26 mouse cellular contexts compared by ENCODE assay signal in the genomic region with DNA sequence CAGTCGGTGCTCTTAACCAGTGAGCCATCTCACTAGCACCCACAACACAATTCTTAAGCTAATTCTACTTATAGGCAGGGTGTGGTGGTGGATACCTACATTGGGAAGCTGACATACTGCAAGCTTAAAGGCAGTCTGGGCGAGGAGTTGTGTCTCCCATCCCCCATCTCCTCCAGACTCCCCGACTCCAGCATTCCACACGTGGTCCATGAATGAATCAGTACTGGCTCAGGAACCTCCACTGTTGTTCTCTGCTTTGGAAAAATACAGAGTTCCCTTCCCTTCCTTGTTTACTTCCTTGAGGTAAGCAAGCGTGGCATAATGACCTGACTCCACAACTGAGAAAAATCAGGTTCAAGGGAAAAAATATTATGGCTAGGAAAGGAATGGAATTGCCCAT. TPM values are rescaled to one million over a fixed set of nuclear protein-coding genes. Genes with fewer than 3 reads are reported as not detected.
A peak's percentile ranks its signal among the peaks of the same experiment; 100 is the strongest.
DNase-seq lines count a peak whose midpoint lies in the region; TF ChIP-seq lines count a peak whose summit lies in the region.
"Had no signal": no experiment of that assay in that cellular context is flagged by ENCODE, and none has a peak within 500 bp of the region (broad histone marks: within the 10 kb centered on the region; RNA-seq: fewer than 3 reads in every experiment).

No protein-coding gene starts in this region.

- no peak for TF ChIP-seq CTCF in lung, adult 2 months (IDR thresholded peaks at IDR 0.05; ENCODE audit: insufficient read depth, low read length)

- peak; percentile 17 for DNase-seq in lung, postnatal 10 days
- DNase-seq in lung, adult 2 months: no peak
- peak; percentile 27 for DNase-seq in R1 (ENCODE audit: low read depth, low spot score)
- DNase-seq in kidney, postnatal 25 days: peak; percentile 32 to 68
- DNase-seq in adrenal gland, adult 2 months: no peak
- no peak for DNase-seq in frontal cortex, postnatal 14 days (ENCODE audit: low spot score in 2 of 2)
- DNase-seq in spleen, postnatal 36 days (ENCODE audit: low spot score in 2 of 2): no peak
- DNase-seq: adrenal gland, postnatal 10 days; cerebellum, adult 18-20 months; cerebellum, postnatal 14 days; layer of hippocampus, postnatal 36 days; liver, postnatal 0 days; right cerebral cortex, postnatal 14 days had no signal

- no peak overlapping the region for H3K4me3 ChIP-seq in lung, adult 2 months (replicated peaks; ENCODE audit: extremely low read depth, low read depth, low read length)
- H3K4me3 ChIP-seq: embryonic facial prominence, embryonic 12.5 days; erythroblast, embryonic 14.5 days; forebrain, embryonic 12.5 days; heart, embryonic 10.5 days; limb, embryonic 12.5 days; midbrain, embryonic 15.5 days; neural tube, embryonic 12.5 days had no signal

- H3K4me1 ChIP-seq in lung, adult 2 months (ENCODE audit: control insufficient read depth, insufficient read depth, low read length): peaks cover 2% of the 10 kb centered on the region
- H3K4me1 ChIP-seq: forebrain, embryonic 12.5 days; midbrain, embryonic 15.5 days; neural tube, embryonic 12.5 days had no signal

- TF ChIP-seq POLR2A in lung, adult 2 months (IDR thresholded peaks at IDR 0.05; ENCODE audit: borderline replicate concordance, extremely low read depth, low read depth, low read length): no peak

- 43% methylated on average over 5 of the region's 5 CpGs for WGBS in lung, adult 2 months

RNA-seq across cellular contexts. Expression of gene Cdkn2b, which starts 38.0 kb away (rescaled TPM):
- polyA plus RNA-seq in lung, adult 2 months (2012; rRNA removed): 67.3 and 73.6 TPM in 2 replicates
- 10 to 100 TPM in 1 of 2 experiments, 1 to 10 TPM in 1; 6.8 to 10.3 TPM for total RNA-seq in adrenal gland, adult 2 months (2021)
- 13.6 and 20.7 TPM in 2 replicates for polyA plus RNA-seq in adrenal gland, adult 2 months (2012; rRNA removed)
- total RNA-seq: hematopoietic stem cell, adult 5-6 weeks had no signal
- polyA plus RNA-seq: erythroblast, embryonic 14.5 days; liver, postnatal 0 days had no signal

RNA-seq across cellular contexts. Expression of gene Cdkn2a, which starts 54.4 kb away (rescaled TPM):
- polyA plus RNA-seq in lung, adult 2 months (2012; rRNA removed): 5.1 and 12.3 TPM in 2 replicates
- 1 to 10 TPM; 2.1 to 3.4 TPM for total RNA-seq in adrenal gland, adult 2 months (2021)
- 9.4 and 10.3 TPM in 2 replicates for polyA plus RNA-seq in adrenal gland, adult 2 months (2012; rRNA removed)
- total RNA-seq: gastrocnemius, postnatal 4 days; hematopoietic stem cell, adult 5-6 weeks; hindbrain, postnatal 0 days; layer of hippocampus, postnatal 36 days had no signal
- polyA plus RNA-seq: embryonic facial prominence, embryonic 12.5 days; forebrain, embryonic 12.5 days; heart, embryonic 10.5 days; heart, embryonic 16.5 days; hindbrain, postnatal 0 days; intestine, postnatal 0 days; limb, embryonic 12.5 days; liver, embryonic 11.5 days; liver, postnatal 0 days; midbrain, embryonic 15.5 days; neural tube, embryonic 12.5 days had no signal

Comparison
In these comparisons a context has a peak if more than half of its experiments do, and no peak if none do; other contexts are left out.
1. DNase-seq: peak in lung, postnatal 10 days (single experiment), R1 (single experiment) and kidney, postnatal 25 days (2 of 2); none in lung, adult 2 months (single experiment), adrenal gland, adult 2 months (single experiment), frontal cortex, postnatal 14 days (0 of 2) and spleen, postnatal 36 days (0 of 2).